Mouse (Mus musculus): Measurements from ENCODE around the gene Srgn.

Srgn gene

DNA sequence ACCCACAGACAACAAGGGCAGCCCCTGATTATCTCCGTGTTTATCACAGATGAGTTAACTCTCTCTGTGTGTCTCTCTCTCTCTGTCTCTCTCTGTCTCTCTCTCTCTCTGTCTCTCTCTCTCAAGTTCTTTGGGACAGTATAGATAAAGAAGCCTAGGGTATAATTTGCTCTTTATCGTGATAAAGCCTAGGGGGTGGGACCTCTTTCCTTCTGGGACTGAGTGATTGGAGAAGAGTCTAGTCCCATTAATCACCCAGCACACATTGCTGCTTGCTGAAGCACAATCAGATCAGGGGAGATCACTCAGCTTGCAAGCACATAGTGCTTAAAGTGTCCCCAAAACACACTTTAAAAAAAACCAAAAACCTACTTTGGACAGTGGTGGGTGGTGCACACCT, 6.3 kb downstream of the Srgn start:
- 64% methylated on average over 2 of the region's 2 CpGs for WGBS

DNA sequence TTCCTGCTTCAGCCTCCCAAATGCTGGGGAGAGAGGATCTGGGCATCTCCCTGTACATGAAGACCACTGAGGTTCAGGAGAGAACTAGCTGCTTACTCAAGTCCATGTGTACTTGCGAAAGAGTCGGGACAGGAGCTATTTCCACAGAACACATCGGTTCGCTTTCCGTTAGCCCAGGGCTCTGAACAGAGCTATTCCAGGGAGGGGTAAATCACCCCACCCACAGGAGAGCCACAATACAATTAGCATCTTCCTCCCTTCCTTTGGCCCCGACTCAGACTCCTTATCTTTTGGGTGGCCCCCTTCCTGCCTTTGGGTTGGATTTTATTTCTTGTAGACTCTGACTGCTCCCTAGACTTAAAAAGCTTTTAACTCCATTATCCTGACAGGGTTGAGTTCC, 9.7 kb downstream of the Srgn start:
- 86% methylated on average over 6 of the region's 6 CpGs for WGBS

DNA sequence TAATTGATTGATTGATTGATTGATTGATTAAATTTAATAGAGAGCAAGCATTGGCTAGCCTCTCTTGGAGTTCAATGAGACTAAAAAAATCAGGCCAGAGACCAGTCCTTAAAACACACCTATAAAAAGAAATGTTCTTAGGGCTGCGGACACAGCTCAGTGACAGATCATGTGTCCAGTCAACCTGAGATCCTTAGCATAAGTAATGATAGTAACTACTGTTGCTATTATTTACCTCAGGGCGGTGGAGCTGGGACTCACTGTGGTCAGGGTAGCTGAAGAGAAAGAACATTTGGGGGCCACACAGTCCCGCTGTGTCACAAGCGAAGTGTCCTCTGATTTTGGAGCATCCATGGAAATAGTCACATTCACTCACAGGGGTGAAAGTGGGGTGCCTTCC, 14.4 kb downstream of the Srgn start:
- 95% methylated on average over 4 of the region's 4 CpGs for WGBS

DNA sequence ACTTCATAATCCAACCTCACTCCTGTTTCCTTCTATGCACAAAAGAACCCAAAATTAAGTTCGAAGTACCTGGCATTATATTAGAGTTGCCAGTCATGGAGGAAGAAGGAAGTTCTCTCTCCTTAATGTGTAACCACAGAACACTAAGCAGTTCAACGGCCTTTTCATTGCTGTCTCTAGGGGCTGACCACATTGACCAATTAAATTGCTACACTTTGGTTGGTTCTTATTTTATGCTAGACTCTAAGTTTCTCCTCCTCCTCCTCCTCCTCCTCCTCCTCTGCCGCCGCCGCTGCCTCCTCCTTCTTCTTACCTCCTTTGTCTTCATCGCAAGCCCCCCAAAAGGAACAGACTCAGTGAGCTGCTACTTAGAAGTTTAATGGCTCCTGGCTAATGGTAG, 15.7 kb downstream of the Srgn start:
- WGBS: 87% methylated on average over 6 of the region's 6 CpGs

DNA sequence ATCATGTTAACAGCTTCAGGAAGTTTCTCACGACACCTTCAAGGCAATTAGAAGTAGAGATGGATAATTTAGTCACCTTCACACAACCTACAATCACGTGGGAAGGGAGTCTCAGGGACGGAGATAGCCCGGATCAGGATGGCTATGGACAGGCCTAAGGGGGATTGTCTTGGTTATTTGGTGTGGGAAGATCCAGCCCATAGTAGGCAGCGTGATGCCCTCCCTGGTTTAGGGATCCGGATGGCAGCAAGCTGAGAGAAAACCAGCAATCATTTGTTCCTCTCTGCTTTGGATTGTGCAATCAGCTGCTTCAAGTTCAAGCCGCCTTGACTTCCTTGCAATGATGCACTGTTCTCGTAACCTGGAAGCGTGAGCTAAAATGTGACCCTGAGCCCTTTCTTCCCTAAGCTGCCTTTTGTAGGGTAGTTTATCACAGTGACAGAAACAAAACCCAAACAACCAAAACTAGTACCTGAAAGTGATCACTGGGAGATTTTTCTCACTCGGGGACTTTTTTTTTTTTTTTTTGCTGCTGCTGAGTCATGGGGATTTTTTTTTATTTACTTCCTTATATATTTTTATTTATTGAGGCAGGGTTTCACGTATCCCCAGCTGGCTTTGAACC, 18.1 kb downstream of the Srgn start:
- 79% methylated on average over 11 of the region's 11 CpGs for WGBS

DNA sequence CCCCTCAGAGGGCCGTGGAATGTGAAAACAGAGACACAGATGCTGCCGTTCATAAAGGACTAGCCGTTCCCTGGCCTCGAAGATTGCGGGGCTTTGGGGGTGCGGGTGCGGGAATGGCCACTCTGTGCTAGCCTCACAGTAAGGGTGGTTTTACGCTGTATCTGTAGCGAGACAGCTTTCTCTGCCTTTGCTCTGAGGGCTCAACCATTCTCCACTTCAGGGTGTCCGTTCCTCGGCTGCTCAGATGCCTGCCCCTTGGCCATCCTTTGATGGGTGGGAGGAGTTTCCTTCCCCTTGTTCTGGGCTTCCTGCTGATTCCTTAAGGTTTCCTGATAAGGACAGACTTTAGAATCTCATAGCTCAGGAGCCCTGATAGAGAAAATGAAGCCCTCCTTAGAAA, 18.8 kb downstream of the Srgn start:
- 21% methylated on average over 11 of the region's 11 CpGs for WGBS

- WGBS: 13% methylated on average over 18 of the region's 18 CpGs
Observed at GRCm38 (mm10) chr10:62507591-62508308, 19.5 kb downstream of the Srgn start.

DNA sequence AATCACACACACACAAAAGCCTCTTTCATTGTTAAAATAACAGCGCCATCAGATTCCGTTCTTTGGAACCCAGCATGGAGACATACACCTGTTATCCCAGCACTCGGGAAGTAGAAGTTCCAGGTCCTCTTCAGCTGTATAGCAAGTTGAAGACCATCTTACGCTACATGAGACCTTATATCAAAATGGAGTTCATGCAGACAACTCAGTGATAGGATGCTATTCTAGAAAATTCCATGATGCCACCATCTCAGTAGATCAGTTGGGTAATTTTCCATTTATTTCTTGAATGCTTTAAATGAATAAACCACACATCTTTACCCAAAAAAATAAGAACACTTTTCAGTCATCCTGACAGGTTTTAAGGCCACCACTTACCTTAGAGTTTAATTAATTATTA, 20.2 kb downstream of the Srgn start:
- WGBS: 84% methylated on average over 4 of the region's 4 CpGs

DNA sequence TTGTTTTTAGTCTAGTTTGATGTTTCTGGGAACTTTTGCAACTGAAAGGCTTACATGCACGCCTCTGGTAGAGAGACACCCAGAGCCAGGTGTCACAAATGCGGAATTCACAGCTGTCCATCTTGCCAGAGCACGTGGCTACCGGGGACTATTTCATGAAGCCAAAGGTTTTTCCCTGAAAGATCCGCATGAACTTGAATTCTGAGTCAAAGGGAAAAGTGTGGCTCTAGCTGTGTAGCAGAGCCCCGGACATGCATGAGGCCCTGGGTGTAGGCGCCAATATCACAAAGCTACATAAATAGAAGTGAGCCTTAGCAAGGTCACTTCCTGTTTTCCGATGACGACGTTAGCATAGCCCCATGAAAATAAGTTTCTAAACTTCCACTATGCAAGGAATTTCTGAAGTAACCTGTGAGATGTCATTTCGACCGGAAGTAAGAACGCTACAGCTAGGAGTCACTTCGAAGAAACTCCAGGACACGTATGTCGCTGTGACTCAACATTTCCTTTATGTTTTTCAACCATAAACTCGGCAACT, 21.2 kb downstream of the Srgn start:
- WGBS: 78% methylated on average over 17 of the region's 17 CpGs

DNA sequence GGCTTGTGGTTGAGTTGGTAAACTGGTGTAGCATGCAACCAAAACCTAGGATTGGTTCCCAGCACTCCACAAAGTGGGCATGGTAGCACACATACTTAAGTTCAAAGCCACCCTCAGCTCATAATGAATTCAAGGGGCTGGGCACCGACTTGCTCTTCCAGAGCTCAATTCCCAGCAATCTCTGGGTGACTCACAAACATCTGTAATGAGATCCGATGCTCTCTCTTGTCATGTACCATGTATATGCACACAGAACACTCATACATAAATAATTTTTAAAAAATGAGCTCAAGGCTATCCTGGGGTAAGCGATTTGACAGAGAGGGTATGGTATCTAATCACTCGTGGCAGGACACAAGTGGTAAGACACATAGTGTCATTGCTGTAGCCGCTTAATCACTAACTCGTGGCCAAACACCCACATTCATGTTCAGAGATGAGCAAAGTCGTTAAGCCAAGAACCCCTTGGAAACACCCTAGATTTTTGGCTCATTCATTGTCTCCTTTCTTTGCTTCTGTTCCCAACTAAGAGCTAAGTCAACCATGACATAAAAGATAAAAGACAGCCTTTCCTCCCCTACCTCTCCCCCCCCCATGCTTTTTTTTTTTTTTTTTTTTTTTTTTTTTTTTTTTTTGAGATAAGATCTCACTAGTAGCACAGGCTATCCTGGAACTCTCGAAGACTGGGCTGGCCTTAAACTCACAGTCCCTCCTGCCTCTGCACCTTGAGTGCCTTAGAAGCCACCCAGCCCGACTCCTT, 21.8 kb downstream of the Srgn start:
- WGBS: 78% methylated on average over 9 of the region's 9 CpGs

DNA sequence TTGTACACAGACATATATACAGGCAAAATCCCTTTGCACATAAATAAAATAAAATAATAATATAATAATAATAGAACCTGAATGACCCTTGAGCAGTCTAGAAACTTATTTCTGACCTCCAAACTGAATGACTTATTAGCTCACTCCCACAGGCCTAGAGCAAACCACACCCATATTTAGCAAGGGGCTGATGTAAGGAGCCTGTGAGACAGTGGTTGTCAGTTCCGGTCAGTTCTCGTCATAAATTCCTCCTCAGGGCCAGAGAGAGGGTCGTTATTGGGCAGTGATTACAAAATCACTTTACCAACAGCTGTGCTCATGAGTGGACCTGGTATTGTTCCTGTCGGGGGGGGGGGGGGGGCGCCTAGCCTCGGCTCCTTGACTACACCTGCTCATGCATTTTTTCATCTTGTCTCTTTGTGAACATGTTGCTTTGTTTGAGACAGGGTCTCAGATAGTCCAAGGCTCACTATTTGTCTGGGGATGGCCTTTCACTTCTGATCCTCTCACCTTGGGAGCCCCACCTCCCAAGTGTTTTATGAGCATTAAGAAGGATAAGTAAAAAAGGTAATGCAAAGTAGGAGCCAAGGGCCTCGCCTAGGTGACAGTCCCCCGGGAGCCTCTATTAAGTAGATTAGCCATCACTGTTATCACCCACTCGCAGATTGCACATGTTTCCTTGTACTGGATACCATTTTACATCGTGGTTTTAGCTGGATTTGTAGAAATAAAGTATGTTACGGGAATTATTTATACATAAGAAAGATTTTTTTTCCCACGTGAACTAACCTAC, 23.2 kb downstream of the Srgn start:
- WGBS: 71% methylated on average over 12 of the region's 12 CpGs

DNA sequence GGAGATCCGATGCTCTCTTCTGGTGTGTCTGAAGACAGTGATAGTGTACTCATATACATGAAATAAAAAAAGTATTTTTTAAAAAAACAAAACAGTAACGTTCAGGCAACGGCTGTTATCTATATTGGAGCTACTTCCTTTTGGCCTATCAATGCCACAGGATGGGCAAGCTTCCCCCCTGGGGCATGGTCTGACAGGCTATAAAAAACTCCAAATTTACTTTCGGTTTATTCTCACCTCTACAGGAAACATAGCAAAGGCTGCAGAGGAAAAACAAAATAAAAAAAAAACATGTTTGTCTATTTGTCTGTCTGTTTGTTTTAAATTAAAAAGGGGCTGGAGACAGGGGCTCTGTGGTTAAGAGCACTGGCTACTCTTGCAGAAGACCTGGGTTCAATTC, 23.9 kb downstream of the Srgn start:
- WGBS: 77% methylated on average over 4 of the region's 4 CpGs

DNA sequence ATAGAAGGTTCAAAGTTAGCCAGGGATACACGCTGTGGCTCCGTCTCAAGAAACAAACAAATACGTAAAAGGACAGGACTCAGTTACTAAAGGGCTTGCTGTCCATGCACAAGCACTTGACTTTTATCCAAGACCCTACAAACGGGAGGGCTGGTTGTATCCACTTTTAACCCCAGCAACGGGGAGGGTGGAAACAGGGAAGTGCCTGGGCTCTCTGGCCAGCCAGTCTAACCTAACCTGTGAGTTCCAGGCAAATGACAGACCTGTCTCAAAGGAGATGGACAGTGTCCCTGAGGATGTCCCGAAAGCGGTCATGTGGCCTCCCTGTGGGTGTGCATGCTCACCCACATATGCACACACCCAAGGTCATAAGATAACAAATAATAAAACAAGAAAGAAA, 25.3 kb downstream of the Srgn start:
- 87% methylated on average over 7 of the region's 7 CpGs for WGBS

DNA sequence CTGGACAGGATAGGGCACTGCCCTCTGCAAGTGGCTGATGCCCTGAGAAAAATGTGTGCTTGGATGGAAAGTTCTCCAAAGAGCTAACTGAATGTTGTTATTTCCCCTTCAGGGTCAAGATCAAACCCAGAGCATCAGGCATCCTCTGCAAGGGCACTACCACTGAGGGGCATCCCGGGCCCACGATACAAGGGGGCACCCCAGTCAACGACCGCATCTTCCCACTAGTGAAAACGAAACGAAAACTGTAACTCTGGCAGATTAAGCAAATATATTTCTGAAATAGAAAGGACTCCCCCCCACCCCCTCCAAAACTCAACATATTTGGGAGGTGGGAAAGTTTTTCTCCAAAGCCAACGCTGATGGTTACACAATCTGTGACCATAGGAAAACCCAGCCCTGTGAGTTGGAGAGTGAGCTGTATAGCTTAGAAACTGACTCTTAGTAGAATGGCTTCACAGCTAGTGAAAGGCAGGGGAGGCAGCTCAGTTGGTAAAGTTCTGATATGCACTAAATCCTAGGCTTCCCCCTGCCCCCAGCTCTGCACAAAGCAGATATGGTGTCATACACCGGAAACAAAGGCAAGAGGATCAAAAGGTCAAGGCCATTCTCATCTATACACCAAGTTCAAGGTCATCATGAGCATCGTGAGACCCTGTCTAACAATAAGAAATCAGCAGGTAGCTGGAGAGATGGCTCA, 26.2 kb downstream of the Srgn start:
- WGBS: 82% methylated on average over 9 of the region's 9 CpGs

GRCm38 (mm10) chr10:62500088-62500915, 26.9 kb downstream of the Srgn start:
- WGBS: 19% methylated on average over 15 of the region's 15 CpGs

GRCm38 (mm10) chr10:62491681-62492080, 35.6 kb downstream of the Srgn start:
- WGBS: 83% methylated on average over 3 of the region's 3 CpGs

GRCm38 (mm10) chr10:62488266-62488665, 39.0 kb downstream of the Srgn start:
- 9% methylated on average over 1 of the region's 1 CpGs for WGBS

DNA sequence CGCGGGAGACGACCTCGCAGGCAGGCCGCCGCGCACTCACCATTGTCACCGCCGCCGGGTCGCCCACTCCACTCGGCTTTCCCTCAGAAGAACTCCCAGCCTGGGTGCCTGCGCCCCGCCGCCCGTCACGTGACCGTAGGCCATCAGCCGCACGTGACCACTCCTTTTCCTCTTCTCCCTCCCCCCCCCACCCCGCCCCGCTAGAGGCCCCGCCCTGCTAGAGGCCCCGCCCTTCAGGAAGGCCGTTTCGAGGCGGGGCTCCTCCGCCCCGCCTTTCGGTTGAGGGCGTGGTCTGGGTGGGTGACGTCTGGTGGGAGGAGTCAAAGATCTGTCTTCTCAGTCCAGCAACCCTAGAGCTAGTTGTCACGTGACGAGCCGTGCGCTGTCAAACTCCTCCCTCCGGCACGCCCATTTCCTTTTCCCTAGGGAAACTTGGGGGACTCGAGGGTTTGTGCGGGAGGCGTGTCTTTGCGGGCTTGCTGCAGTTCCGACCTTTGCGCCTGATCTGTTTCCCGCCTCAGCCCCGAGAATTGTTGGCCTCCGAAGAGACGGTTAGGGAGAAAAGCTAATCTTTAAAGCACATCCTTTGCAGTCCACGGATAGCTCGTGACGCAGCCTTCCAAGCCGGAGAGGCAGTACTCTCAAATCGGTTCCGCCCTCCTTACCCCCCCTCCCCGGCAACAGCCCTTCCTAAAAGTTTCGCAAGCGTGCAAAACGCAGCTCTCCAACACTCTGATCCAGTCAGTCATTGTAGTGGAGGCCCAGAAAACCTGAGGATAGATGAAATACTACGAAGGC, 40.4 kb downstream of the Srgn start, which contains the start of gene Vps26a:
Gene Vps26a, minus strand, starts transcription at position 188 of the 798 bp plus-strand sequence.
- WGBS: 1% methylated on average over 59 of the region's 59 CpGs

DNA sequence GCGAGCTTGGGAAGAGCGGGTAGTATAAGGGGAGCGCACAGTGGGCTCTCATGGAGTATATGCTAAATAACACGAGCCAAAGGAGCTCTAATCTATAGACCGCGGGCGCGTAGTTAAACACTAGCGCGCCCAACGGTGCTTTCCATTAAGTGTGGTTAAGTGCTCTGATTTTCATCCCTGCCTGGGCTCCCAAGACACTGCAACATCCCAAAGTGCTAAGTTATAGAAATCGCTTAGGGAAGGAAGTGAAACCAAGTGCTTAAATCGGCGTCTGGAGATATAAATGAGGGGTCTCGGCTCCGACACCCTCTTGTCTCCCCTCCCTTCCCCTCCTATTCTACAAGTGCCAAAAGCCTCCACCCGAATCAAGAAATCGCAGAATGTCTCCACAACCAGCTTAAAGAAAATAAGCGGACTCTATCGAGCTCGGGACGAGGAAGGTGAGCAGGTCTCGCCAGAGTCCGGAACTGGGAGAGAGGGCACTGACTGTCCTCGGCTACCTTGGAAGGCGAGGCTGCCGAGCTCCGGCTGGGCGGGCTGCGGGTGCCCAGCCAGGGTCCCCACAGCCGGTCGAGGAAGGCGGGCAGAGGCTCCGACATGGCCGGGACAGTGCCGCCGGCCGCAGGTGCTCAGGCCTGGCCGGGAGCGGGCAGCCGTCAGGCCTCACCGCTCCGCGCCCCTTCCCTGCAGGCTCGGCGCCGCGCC, 41.2 kb downstream of the Srgn start:
- under 1% methylated on average over 45 of the region's 48 CpGs for WGBS

Data from cerebral cortex, adult 2 months (tissue).